Comparison of ENCODE assay signal across 11 mouse cellular contexts in genomic region chr7:79505876-79506530, GRCm38 (mm10). TPM values are rescaled to one million over a fixed set of nuclear protein-coding genes. Genes with fewer than 3 reads are reported as not detected.
DNase-seq lines count a peak whose midpoint lies in the region; ATAC-seq and TF ChIP-seq lines count a peak whose summit lies in the region.
"Had no signal": no experiment of that assay in that cellular context is flagged by ENCODE, and none has a peak within 500 bp of the region (broad histone marks: within the 10 kb centered on the region; RNA-seq: fewer than 3 reads in every experiment).

No protein-coding gene starts in this region.

- peaks cover 15% of the 10 kb centered on the region for H3K4me1 ChIP-seq in intestine, embryonic 15.5 days (replicated peaks)
- H3K4me1 ChIP-seq in intestine, postnatal 0 days (replicated peaks; ENCODE audit: control insufficient read depth, insufficient read depth, low read length), result no peaks in the 10 kb centered on the region
- H3K4me1 ChIP-seq in cortical plate, adult 2 months (ENCODE audit: control insufficient read depth, insufficient read depth, low read length), result peaks cover 12% of the 10 kb centered on the region; the same call in 1 of the 2 replicates
- H3K4me1 ChIP-seq in hindbrain, embryonic 10.5 days (replicated peaks), result peaks cover 97% of the 10 kb centered on the region
- peaks cover 28% of the 10 kb centered on the region for H3K4me1 ChIP-seq in midbrain, embryonic 16.5 days (ENCODE audit: control insufficient read depth, insufficient read depth, low read length)
- no peaks in the 10 kb centered on the region; the same call in 1 of the 2 replicates for H3K4me1 ChIP-seq in lung, adult 2 months (ENCODE audit: control insufficient read depth, insufficient read depth, low read length)
- no peaks in the 10 kb centered on the region for H3K4me1 ChIP-seq in lung, postnatal 0 days (ENCODE audit: insufficient read depth, low read depth, low read length)

- H3K4me2 ChIP-seq in intestine, embryonic 15.5 days (replicated peaks), result no peak overlapping the region
- H3K4me2 ChIP-seq in intestine, postnatal 0 days (replicated peaks; ENCODE audit: low read depth), result no peak overlapping the region
- H3K4me2 ChIP-seq in midbrain, embryonic 16.5 days (ENCODE audit: low read length), result peak overlapping the region; percentile 85
- H3K4me2 ChIP-seq in lung, postnatal 0 days (replicated peaks; ENCODE audit: low read depth, low read length), result no peak overlapping the region

- peaks cover 99% of the 10 kb centered on the region for H3K27me3 ChIP-seq in intestine, embryonic 15.5 days (replicated peaks)
- peaks cover 97% of the 10 kb centered on the region for H3K27me3 ChIP-seq in intestine, postnatal 0 days (replicated peaks; ENCODE audit: control insufficient read depth, insufficient read depth, low read length)
- H3K27me3 ChIP-seq in hindbrain, embryonic 10.5 days (ENCODE audit: insufficient read depth, poor library complexity, severe bottlenecking), result peaks cover 100% of the 10 kb centered on the region
- H3K27me3 ChIP-seq in midbrain, embryonic 16.5 days (ENCODE audit: control insufficient read depth, insufficient read depth, low read depth, low read length), result peaks cover 7% of the 10 kb centered on the region; the same call in 1 of the 2 replicates
- H3K27me3 ChIP-seq in lung, postnatal 0 days (replicated peaks; ENCODE audit: insufficient read depth, low read length), result peaks cover 96% of the 10 kb centered on the region

- TF ChIP-seq POLR2A in cortical plate, adult 2 months (IDR thresholded peaks at IDR 0.05; ENCODE audit: extremely low read depth, insufficient read depth, low read length), result no peak
- no peak for TF ChIP-seq POLR2A in lung, adult 2 months (IDR thresholded peaks at IDR 0.05; ENCODE audit: borderline replicate concordance, extremely low read depth, low read depth, low read length)

- 0 out of 2 replicates have a peak, but pooled peaks have one; percentile 32 for ATAC-seq in intestine, embryonic 15.5 days
- no peak for ATAC-seq in intestine, postnatal 0 days
- peak; percentile 54 for ATAC-seq in midbrain, embryonic 16.5 days
- ATAC-seq in lung, postnatal 0 days, result no peak

- no peaks in the 10 kb centered on the region for H3K36me3 ChIP-seq in intestine, embryonic 15.5 days
- H3K36me3 ChIP-seq in intestine, postnatal 0 days (ENCODE audit: control insufficient read depth, insufficient read depth), result no peaks in the 10 kb centered on the region
- H3K36me3 ChIP-seq in hindbrain, embryonic 10.5 days, result peaks cover 67% of the 10 kb centered on the region
- no peaks in the 10 kb centered on the region for H3K36me3 ChIP-seq in midbrain, embryonic 16.5 days (ENCODE audit: control insufficient read depth, insufficient read depth, low read length)
- no peaks in the 10 kb centered on the region for H3K36me3 ChIP-seq in lung, postnatal 0 days (ENCODE audit: insufficient read depth, low read length)

- H3K27ac ChIP-seq in intestine, embryonic 15.5 days, result no peak overlapping the region
- no peak overlapping the region for H3K27ac ChIP-seq in intestine, postnatal 0 days (ENCODE audit: low read depth, low read length)
- H3K27ac ChIP-seq in cortical plate, adult 2 months (ENCODE audit: insufficient read depth, low read length), result 0 out of 2 replicates have a peak overlapping the region, but pooled peaks have one; percentile 38
- H3K27ac ChIP-seq in hindbrain, embryonic 10.5 days, result peak overlapping the region; percentile 98
- H3K27ac ChIP-seq in midbrain, embryonic 16.5 days (ENCODE audit: low read length), result peak overlapping the region; percentile 93
- no peak overlapping the region for H3K27ac ChIP-seq in lung, postnatal 0 days (ENCODE audit: low read length)

- no peak for TF ChIP-seq EP300 in lung, postnatal 0 days (IDR thresholded peaks at IDR 0.05)

- DNase-seq in hindbrain, embryonic 10.5 days (ENCODE audit: low spot score), result peak; percentile 88
- no peak for DNase-seq in heart, adult 8-10 months (ENCODE audit: low spot score)
- no peak for DNase-seq in lung, adult 2 months
- DNase-seq in lung, postnatal 0 days (ENCODE audit: low spot score), result no peak
- DNase-seq: heart, adult 11 months; kidney, postnatal 14 days; thymus, postnatal 14 days had no signal

- H3K9me3 ChIP-seq in intestine, embryonic 15.5 days, result no peaks in the 10 kb centered on the region
- H3K9me3 ChIP-seq in intestine, postnatal 0 days (ENCODE audit: control insufficient read depth), result no peaks in the 10 kb centered on the region
- no peaks in the 10 kb centered on the region for H3K9me3 ChIP-seq in hindbrain, embryonic 10.5 days
- H3K9me3 ChIP-seq in midbrain, embryonic 16.5 days (replicated peaks; ENCODE audit: control insufficient read depth, low read length, poor library complexity, severe bottlenecking), result no peaks in the 10 kb centered on the region
- H3K9me3 ChIP-seq in lung, postnatal 0 days (ENCODE audit: low read length), result no peaks in the 10 kb centered on the region

- no peak overlapping the region for H3K4me3 ChIP-seq in intestine, embryonic 15.5 days (replicated peaks)
- H3K4me3 ChIP-seq in intestine, postnatal 0 days (ENCODE audit: low read depth, low read length), result no peak overlapping the region
- H3K4me3 ChIP-seq in cortical plate, adult 2 months (ENCODE audit: insufficient read depth, low read length), result peak overlapping the region; percentile 67
- H3K4me3 ChIP-seq in hindbrain, embryonic 10.5 days, result peak overlapping the region; percentile 63
- peak overlapping the region; percentile 80 for H3K4me3 ChIP-seq in midbrain, embryonic 16.5 days (ENCODE audit: low read depth, low read length)
- H3K4me3 ChIP-seq in lung, adult 2 months (replicated peaks; ENCODE audit: extremely low read depth, low read depth, low read length), result no peak overlapping the region
- no peak overlapping the region for H3K4me3 ChIP-seq in lung, postnatal 0 days (ENCODE audit: low read depth, low read length)

- TF ChIP-seq CTCF in intestine, postnatal 0 days (IDR thresholded peaks at IDR 0.05; ENCODE audit: low read depth), result no peak
- TF ChIP-seq CTCF in cortical plate, adult 2 months (IDR thresholded peaks at IDR 0.05; ENCODE audit: extremely low read depth, insufficient read depth, low read length), result no peak
- TF ChIP-seq CTCF in lung, adult 2 months (IDR thresholded peaks at IDR 0.05; ENCODE audit: insufficient read depth, low read length), result no peak
- no peak for TF ChIP-seq CTCF in lung, postnatal 0 days (IDR thresholded peaks at IDR 0.05)

- under 1% methylated on average over 28 of the region's 28 CpGs for WGBS in intestine, embryonic 15.5 days
- 2% methylated on average over 28 of the region's 28 CpGs for WGBS in intestine, postnatal 0 days
- WGBS in hindbrain, embryonic 10.5 days, result under 1% methylated on average over 28 of the region's 28 CpGs
- under 1% methylated on average over 28 of the region's 28 CpGs for WGBS in midbrain, embryonic 16.5 days
- WGBS in lung, adult 2 months, result 2% methylated on average over 28 of the region's 28 CpGs
- 1% methylated on average over 28 of the region's 28 CpGs for WGBS in lung, postnatal 0 days

- H3K9ac ChIP-seq in intestine, embryonic 15.5 days, result no peak overlapping the region
- H3K9ac ChIP-seq in intestine, postnatal 0 days (ENCODE audit: low read depth, low read length), result no peak overlapping the region
- peak overlapping the region; percentile 95 for H3K9ac ChIP-seq in midbrain, embryonic 16.5 days (ENCODE audit: low read depth, low read length)
- no peak overlapping the region for H3K9ac ChIP-seq in lung, postnatal 0 days (replicated peaks; ENCODE audit: low read depth)

RNA-seq across cellular contexts. Expression of gene Polg, which starts 39.8 kb away (rescaled TPM):
- 34.7 and 39.9 TPM in 2 replicates for polyA plus RNA-seq in intestine, embryonic 15.5 days (2015; fragmentation: Nextera tagmentation; extraction: Ambion mirVana)
- polyA plus RNA-seq in intestine, postnatal 0 days (2015; fragmentation: Nextera tagmentation; extraction: Ambion mirVana), result 34.6 and 43.2 TPM in 2 replicates
- polyA plus RNA-seq in cortical plate, adult 2 months (2012; rRNA removed), result 80.9 and 87.1 TPM in 2 replicates
- 38.5 and 43.0 TPM in 2 replicates for polyA plus RNA-seq in hindbrain, embryonic 10.5 days (2016; fragmentation: Nextera tagmentation; extraction: Ambion mirVana)
- polyA plus RNA-seq in midbrain, embryonic 16.5 days (2015; fragmentation: Nextera tagmentation; extraction: Ambion mirVana), result 19.7 and 22.0 TPM in 2 replicates
- total RNA-seq in heart, adult 8-10 months (2022), result 10 to 100 TPM; 65.9 to 72.3 (median 69.9) TPM
- polyA plus RNA-seq in lung, adult 2 months (2012; rRNA removed), result 57.5 and 61.4 TPM in 2 replicates
- polyA plus RNA-seq in lung, postnatal 0 days (2015; fragmentation: Nextera tagmentation; extraction: Ambion mirVana), result 32.3 and 39.9 TPM in 2 replicates

Comparison
In these comparisons a context has a peak if more than half of its experiments do, and no peak if none do; other contexts are left out.
1. ATAC-seq: peak in intestine, embryonic 15.5 days (single experiment) and midbrain, embryonic 16.5 days (single experiment); none in intestine, postnatal 0 days (single experiment) and lung, postnatal 0 days (single experiment).
2. H3K27ac ChIP-seq: peak in cortical plate, adult 2 months (single experiment), hindbrain, embryonic 10.5 days (single experiment) and midbrain, embryonic 16.5 days (single experiment); none in intestine, embryonic 15.5 days (single experiment), intestine, postnatal 0 days (single experiment) and lung, postnatal 0 days (single experiment).
3. H3K4me3 ChIP-seq: peak in cortical plate, adult 2 months (single experiment), hindbrain, embryonic 10.5 days (single experiment) and midbrain, embryonic 16.5 days (single experiment); none in intestine, embryonic 15.5 days (single experiment), intestine, postnatal 0 days (single experiment), lung, adult 2 months (single experiment) and lung, postnatal 0 days (single experiment).